Mouse (Mus musculus) layer of hippocampus, postnatal 10 days (tissue): ENCODE results near the gene Tfb1m. TPM values are rescaled to one million over a fixed set of nuclear protein-coding genes. Genes with fewer than 3 reads are reported as not detected.
A peak's percentile ranks its signal among the peaks of the same experiment; 100 is the strongest.

Source experiments
- DNase-seq, 2 experiments: peaks; one replicate each; pipeline ENCODE4 v3.0.0; 2021; ENCODE audit warnings: low spot score in 2 of 2
- total RNA-seq, 2 experiments: library from RNA; stranded (reverse); gene quantifications; 2 replicates each; pipeline ENCODE4 v1.2.3; 2021

The Tfb1m gene
- total RNA-seq, 2 experiments from 2014 or later, result 5.0 to 5.4 TPM

GRCm38 (mm10) chr17:3514316-3514715 lies 43.3 kb downstream of the Tfb1m start:
- no peak for DNase-seq

DNA sequence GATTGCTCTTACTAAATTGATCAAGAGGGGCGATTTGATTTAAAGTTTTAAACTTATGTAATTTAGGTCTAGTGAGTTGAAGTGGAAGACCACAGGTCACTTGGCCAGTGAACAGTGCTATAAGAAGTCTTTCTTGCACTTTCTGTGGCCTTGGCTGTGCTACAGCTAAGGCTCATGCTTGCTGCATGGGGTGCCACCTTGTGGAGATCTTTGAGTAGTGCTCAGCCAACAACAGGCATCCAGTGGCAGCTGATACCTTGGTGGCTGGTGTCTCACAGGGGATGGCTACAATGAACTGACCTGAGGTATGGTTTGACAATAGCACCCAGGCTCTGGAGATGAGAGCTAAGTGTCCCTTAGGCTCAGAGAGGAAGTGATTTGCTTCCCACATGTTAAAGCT lies 47.7 kb downstream of the Tfb1m start:
- peak; percentile 65 to 75 for DNase-seq

DNA sequence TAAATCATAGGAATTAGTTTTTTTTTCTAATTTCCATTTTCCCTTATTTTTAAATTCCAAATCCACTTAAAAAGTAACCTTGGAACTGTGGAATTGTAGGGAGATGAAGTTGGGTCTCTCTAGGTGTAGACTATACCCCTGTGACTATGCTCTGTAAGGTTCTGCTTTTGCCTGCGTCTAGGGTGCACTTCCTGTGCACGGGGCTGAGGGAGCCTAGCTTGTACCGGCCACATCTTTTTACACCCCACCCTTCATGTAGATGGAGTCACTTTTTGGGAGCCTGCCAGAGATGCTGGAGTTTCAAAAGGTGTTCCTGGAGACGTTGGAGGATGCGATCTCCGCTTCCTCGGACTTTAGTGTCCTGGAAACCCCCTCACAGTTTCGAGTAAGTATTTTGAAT lies 51.1 kb downstream of the Tfb1m start:
- no peak for DNase-seq

- DNase-seq, result no peak
These were observed 51.9 kb downstream of the Tfb1m start for GRCm38 (mm10) chr17:3505711-3506110.

GRCm38 (mm10) chr17:3500936-3501335 lies 56.6 kb downstream of the Tfb1m start:
- DNase-seq, result no peak

GRCm38 (mm10) chr17:3500076-3500475 lies 57.5 kb downstream of the Tfb1m start:
- DNase-seq, result no peak

- DNase-seq, result no peak
These were observed 58.1 kb downstream of the Tfb1m start for GRCm38 (mm10) chr17:3499468-3499867.

GRCm38 (mm10) chr17:3498580-3498979 lies 59.0 kb downstream of the Tfb1m start:
- no peak for DNase-seq

- peak; percentile 63 to 65 for DNase-seq
These were observed 59.5 kb downstream of the Tfb1m start for GRCm38 (mm10) chr17:3498086-3498485.

- DNase-seq, result no peak
These were observed 61.5 kb downstream of the Tfb1m start for GRCm38 (mm10) chr17:3496080-3496479.

- no peak for DNase-seq
These were observed 62.0 kb downstream of the Tfb1m start for GRCm38 (mm10) chr17:3495576-3495975.

DNA sequence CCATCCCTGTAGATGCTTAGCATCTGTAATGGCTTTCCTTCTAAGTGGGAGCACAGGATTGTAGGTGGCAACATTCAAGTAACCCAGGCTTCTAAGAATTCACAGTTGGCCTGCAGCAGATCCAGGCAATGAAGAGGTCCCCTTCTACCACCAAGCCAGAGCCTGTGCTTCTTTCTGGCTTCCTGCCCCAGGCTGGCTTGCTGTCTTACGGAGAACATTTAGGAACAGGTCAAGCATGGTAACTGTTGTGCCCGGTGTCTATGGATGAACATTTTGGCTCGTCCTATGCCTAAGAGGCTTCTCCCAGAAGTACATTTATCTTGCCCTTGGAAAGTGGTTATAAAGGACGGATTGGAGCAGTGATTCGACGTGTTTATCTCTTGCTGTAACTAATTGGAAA lies 65.9 kb downstream of the Tfb1m start:
- no peak for DNase-seq

- DNase-seq, result no peak
These were observed 66.5 kb downstream of the Tfb1m start for GRCm38 (mm10) chr17:3491065-3491464.

GRCm38 (mm10) chr17:3490216-3490895 lies 67.2 kb downstream of the Tfb1m start:
- DNase-seq, result no peak

DNA sequence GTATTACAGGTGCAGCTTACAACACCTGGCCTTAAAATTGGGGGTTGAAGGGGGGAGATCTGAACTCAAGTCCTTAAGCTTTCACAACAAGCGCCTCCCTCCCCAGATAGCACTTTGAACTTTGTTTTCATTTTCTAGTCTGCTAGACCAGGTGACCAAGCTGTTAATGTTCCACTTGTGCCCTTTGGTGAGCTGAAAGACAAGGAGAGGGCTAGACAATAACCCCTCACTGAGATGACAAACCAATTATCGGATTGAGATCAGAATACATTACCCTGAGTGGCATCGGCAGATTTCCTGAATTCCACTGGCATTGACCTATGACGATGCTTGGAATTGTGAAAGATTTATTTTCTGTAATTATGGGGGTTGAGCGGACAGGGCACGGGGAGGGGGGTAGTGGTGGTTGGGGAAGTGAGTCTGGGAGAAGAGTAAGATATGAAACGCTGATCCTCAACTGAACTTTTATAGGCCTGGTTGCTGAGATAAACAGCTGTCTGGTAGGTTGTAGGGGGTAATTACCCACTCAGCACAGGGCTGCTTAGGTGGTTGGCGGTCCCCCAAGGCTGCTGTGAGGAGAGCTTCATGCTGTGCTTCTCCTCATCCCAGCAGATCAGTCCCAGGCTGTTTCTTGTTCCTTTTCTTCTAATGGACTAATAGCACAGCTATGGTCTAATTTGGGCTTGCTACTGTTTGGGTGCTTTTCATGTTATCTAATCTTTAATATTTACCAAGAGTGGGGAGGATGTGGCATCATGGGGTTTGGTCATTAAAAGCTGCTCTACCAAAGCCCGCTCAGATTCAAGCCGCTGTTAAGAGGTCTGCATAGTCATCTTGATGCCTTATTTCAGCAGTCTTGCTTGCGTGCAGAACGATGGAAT lies 69.6 kb downstream of the Tfb1m start:
- DNase-seq, result no peak

DNA sequence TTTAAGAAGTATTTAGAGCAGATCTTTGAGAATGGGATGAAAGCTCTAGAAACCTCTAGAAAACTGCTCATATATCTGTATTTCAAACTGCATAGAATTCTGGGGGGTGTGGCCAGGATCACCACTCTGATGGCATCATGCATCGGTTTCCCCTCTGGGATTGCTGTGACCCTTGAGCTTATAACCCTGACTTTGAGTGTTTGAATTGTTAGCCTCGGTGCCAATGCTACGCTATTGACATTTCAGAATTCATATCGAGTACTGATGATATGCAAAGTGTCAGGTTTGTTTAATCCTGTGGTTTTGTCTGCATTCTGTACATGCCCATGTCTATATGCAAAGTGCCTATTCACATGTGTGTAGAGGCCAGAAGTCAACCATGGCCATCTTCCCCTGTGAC lies 70.4 kb downstream of the Tfb1m start:
- DNase-seq, result no peak

DNA sequence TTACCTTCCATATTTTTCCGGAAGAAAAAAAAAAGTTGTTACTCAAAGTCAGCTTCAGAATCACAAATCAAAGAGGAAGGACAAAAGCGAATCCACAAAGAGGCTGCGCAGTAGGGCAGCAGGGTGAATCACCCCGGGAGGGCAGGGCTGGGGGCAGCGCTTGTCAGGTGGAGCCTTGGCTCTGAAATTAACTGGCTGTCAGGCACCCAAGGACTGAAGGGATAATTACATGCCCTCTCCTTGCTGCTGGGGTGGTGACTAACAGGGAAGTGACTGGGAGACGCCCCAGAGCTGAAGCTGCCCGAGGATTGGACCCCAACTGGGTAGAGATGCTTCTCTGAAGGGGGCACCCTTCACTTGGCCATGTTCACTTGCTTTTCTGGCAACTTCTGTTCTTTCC lies 71.7 kb downstream of the Tfb1m start:
- no peak for DNase-seq

- DNase-seq, result no peak
These were observed 74.5 kb downstream of the Tfb1m start for GRCm38 (mm10) chr17:3483091-3483490.

GRCm38 (mm10) chr17:3481576-3482575 lies 75.7 kb downstream of the Tfb1m start:
- DNase-seq, result no peak

DNA sequence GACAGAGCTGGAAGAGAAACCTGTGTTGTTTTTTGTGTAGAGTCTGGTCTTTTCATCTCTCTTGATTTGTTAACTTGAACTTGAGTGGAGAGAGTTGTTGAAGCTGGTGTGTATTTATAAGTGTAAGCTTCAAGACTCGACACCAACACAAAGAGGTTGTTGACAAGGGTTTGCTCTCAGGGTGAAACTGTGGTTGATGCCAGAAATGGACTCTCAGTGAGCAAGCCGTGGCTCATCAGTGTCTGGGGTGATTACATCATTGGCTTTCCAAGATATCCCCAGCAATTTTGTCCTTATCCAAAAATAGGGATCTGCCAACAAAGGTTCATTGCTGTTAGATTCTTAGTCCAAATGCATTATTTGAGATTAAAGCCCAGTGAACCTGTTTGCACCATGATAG lies 81.0 kb downstream of the Tfb1m start:
- no peak for DNase-seq

DNA sequence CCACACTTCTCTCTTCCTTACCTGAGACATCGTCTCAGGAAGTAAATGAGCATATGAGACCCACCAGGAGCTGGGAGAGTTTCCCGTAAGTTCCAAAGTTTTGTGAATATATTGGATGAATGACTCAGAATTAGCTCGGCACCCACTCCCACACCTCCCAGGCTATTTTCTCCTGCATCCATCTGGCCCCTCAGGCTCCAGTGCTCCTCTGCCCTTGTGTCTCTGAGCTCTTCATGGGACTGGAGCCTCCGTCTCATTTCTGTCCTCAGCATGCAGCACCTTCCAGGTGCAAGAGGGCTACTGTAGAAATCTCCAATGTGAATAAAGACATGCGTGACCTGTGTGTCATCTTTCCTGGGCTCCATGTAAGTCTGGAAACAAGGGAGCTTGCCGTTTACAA lies 85.6 kb downstream of the Tfb1m start:
- DNase-seq, result no peak
